Mouse (Mus musculus) thymus, postnatal 0 days (tissue): ENCODE results near the gene Tcte1. TPM values are rescaled to one million over a fixed set of nuclear protein-coding genes. Genes with fewer than 3 reads are reported as not detected.
A peak's percentile ranks its signal among the peaks of the same experiment; 100 is the strongest.

ENCODE experiments used
- DNase-seq: peaks from one replicate; pipeline ENCODE4 v3.0.0-alpha.2; 2015; ENCODE audit warnings: low spot score
- polyA plus RNA-seq: library from polyadenylated mRNA; unstranded; fragments of >200 nt; fragmentation: Nextera tagmentation; extraction: Ambion mirVana; gene quantifications from 2 replicates; pipeline ENCODE4 v1.2.1, GENCODE M21; 2015

Tcte1 gene
- polyA plus RNA-seq, 1 experiment from 2014 or later, result 1.3 TPM

- no peak for DNase-seq
Measured at GRCm38 (mm10) chr17:45511757-45512156, 11.5 kb upstream of the Tcte1 start.

GRCm38 (mm10) chr17:45515204-45515726 is 8.0 kb upstream of the Tcte1 start:
- DNase-seq, result no peak

- DNase-seq, result no peak
Measured at GRCm38 (mm10) chr17:45515806-45516205, 7.4 kb upstream of the Tcte1 start.

GRCm38 (mm10) chr17:45516488-45516887 is 6.7 kb upstream of the Tcte1 start:
- peak; percentile 72 for DNase-seq

- no peak for DNase-seq
Measured at GRCm38 (mm10) chr17:45517135-45517534, 6.1 kb upstream of the Tcte1 start.

- DNase-seq, result no peak
Measured at GRCm38 (mm10) chr17:45517549-45518215, 5.6 kb upstream of the Tcte1 start.

GRCm38 (mm10) chr17:45518766-45519475 is 4.3 kb upstream of the Tcte1 start:
- no peak for DNase-seq

- DNase-seq, result no peak
Measured at GRCm38 (mm10) chr17:45520136-45520535, 3.1 kb upstream of the Tcte1 start.

GRCm38 (mm10) chr17:45524961-45525360 is 1.7 kb downstream of the Tcte1 start:
- no peak for DNase-seq

GRCm38 (mm10) chr17:45526571-45526970 is 3.3 kb downstream of the Tcte1 start:
- no peak for DNase-seq

- DNase-seq, result no peak
Measured at GRCm38 (mm10) chr17:45530346-45530782, 7.1 kb downstream of the Tcte1 start.

GRCm38 (mm10) chr17:45532896-45533295 is 9.7 kb downstream of the Tcte1 start:
- no peak for DNase-seq

- peak; percentile 37 for DNase-seq
Measured at GRCm38 (mm10) chr17:45536264-45536663, 13.0 kb downstream of the Tcte1 start.

GRCm38 (mm10) chr17:45538394-45538793 is 15.2 kb downstream of the Tcte1 start:
- no peak for DNase-seq

GRCm38 (mm10) chr17:45539664-45540063 is 16.4 kb downstream of the Tcte1 start:
- DNase-seq, result no peak

GRCm38 (mm10) chr17:45542129-45542528 is 18.9 kb downstream of the Tcte1 start:
- DNase-seq, result no peak

GRCm38 (mm10) chr17:45542705-45543104 is 19.5 kb downstream of the Tcte1 start:
- no peak for DNase-seq

GRCm38 (mm10) chr17:45543115-45543514 is 19.9 kb downstream of the Tcte1 start:
- DNase-seq, result no peak

GRCm38 (mm10) chr17:45544001-45544872 is 21.0 kb downstream of the Tcte1 start:
- DNase-seq, result no peak

GRCm38 (mm10) chr17:45544873-45545277 is 21.6 kb downstream of the Tcte1 start:
- DNase-seq, result no peak

GRCm38 (mm10) chr17:45545278-45545961 is 22.2 kb downstream of the Tcte1 start:
- no peak for DNase-seq
